Mouse (Mus musculus) midbrain, embryonic 10.5 days (tissue): Measurements from ENCODE around the gene Gstz1. TPM values are rescaled to one million over a fixed set of nuclear protein-coding genes. Genes with fewer than 3 reads are reported as not detected.

Experiments used
- DNase-seq: peaks from one replicate; pipeline ENCODE4 v3.0.0-alpha.2; 2017; ENCODE audit warnings: low spot score
- H3K27ac ChIP-seq: fragments of 300-500 bp; sonication (generic); replicated peaks from 2 replicates; pipeline ENCODE4 v1.5.1; 2016; ENCODE audit warnings: mild to moderate bottlenecking
- H3K27me3 ChIP-seq: fragments of 300-500 bp; sonication (generic); 2 replicates; pipeline ENCODE4 v1.6.1; 2016; ENCODE audit warnings: low read depth, mild to moderate bottlenecking; ENCODE audit not compliant: poor library complexity, severe bottlenecking
- H3K36me3 ChIP-seq: fragments of 300-500 bp; sonication (generic); 2 replicates; pipeline ENCODE4 v1.6.1; 2016; ENCODE audit warnings: mild to moderate bottlenecking, moderate library complexity
- H3K4me1 ChIP-seq: fragments of 300-500 bp; sonication (generic); 2 replicates; pipeline ENCODE4 v1.6.1; 2016
- H3K4me3 ChIP-seq: fragments of 300-500 bp; sonication (generic); 2 replicates; pipeline ENCODE4 v1.5.1; 2016; ENCODE audit warnings: mild to moderate bottlenecking, moderate library complexity
- H3K9me3 ChIP-seq: fragments of 300-500 bp; sonication (generic); replicated peaks from 2 replicates; pipeline ENCODE4 v1.6.1; 2016; ENCODE audit warnings: mild to moderate bottlenecking
- WGBS: fragments of 180-500 bp; shearing (Covaris S2); methylation state at CpG from one replicate; pipeline ENCODE4 v1.1.7; 2016; 5-methylcytosine and 5-hydroxymethylcytosine counted together
- polyA plus RNA-seq: library from polyadenylated mRNA; unstranded; fragments of >200 nt; fragmentation: Nextera tagmentation; extraction: Ambion mirVana; gene quantifications from 2 replicates; pipeline ENCODE4 v1.2.1, GENCODE M21; 2016

Gene Gstz1
- 33.0 and 34.3 TPM in 2 replicates for polyA plus RNA-seq

DNA sequence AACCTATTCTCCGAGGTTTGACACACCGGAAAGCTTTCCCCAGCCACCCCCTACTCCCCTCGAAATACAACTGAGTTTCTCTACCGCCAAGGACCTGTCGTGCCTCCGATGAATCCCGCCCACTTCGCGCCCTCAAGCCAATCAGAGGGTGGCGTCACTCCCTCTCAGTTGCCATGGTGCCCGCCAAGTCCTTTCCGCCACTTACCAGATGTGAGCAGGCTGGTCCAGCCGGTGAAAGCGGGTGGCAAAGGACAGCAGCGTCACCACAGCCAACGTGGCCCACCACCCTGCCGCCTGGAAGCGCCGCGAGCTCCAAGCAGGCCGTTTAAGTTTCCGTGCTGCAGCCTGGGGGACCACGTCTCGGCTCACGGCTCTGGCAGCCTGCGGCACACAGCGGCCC is at the start of gene Gstz1:
TSS of gene Gstz1 (plus strand) at position 200 of the 400 bp plus-strand sequence.
- Histone ChIP-seq H3K9me3 (peaks cover 8% of the 10 kb centered on the region), H3K4me3 (peak within 1 kb of the TSS; percentile 90), H3K27ac (peak within 1 kb of the TSS; percentile 98), H3K27me3 (no peaks in the 10 kb centered on the region), H3K4me1 (peaks cover 21% of the 10 kb centered on the region), H3K36me3 (peaks cover 18% of the 10 kb centered on the region)
- DNase-seq: peak; percentile 92
- 0% methylated on average over 27 of the region's 27 CpGs for WGBS

DNA sequence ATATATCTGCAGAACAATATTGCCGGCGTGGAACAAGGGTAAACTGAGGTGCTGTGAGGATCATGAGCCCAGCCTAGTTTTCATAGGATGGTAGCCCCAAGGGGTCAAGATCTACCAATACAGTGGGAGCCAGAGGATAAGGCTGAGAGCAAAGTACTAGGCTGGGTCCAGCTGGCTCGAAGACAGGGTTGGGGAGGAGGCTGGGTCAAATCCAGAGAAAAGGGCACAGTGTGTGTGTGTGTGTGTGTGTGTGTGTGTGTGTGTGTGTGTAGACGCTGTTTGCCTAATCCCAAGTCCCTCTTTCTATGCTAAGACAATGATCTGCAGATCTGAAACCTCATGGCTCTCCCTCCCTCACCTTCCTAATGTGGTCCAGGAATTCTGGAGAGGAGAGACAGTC is 46.6 kb upstream of the Gstz1 start:
- no peak overlapping the region for H3K27ac ChIP-seq
- WGBS: 74% methylated on average over 4 of the region's 4 CpGs
- peaks cover 45% of the 10 kb centered on the region for H3K27me3 ChIP-seq

DNA sequence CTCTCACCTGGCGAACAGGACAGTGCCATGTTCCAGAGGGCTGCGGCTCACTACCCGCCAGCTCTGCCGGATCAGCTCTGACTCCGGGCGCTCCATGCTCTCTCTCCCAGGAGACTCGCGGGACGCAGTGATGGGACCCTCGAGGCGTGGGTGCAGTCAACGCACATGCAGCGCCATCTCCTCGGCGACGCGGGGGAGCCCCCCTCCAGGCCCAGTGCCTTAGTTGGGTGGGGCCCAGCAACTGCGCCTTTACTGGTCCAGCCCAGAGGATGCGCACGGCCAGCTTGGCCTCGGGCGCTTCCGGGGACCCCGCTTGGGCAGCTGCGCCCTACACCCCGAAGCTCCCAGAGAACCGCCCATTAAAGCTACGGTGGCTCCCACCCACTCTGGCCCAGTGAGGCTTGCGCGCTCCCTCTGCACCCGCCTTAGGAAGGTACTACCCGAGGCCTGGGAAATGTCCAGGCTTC is 44.8 kb upstream of the Gstz1 start, which contains the start of gene Ngb:
TSS of gene Ngb (minus strand) at position 375 of the 467 bp plus-strand sequence.
- Histone ChIP-seq H3K9me3 (no peaks in the 10 kb centered on the region), H3K27me3 (peaks cover 45% of the 10 kb centered on the region), H3K4me1 (peaks cover 13% of the 10 kb centered on the region), H3K4me3 (peak within 1 kb of the TSS; percentile 49), H3K27ac (no peak within 1 kb of the TSS; the same call in 1 of the 2 replicates), H3K36me3 (no peaks in the 10 kb centered on the region)
- WGBS: 4% methylated on average over 32 of the region's 32 CpGs
- peak; percentile 15 for DNase-seq

More for the DNA sequence above, 46.6 kb upstream of the Gstz1 start:
- peaks cover 13% of the 10 kb centered on the region for H3K4me1 ChIP-seq
- DNase-seq: no peak
- H3K9me3 ChIP-seq: no peaks in the 10 kb centered on the region
- H3K36me3 ChIP-seq: no peaks in the 10 kb centered on the region
- H3K4me3 ChIP-seq: no peak overlapping the region

DNA sequence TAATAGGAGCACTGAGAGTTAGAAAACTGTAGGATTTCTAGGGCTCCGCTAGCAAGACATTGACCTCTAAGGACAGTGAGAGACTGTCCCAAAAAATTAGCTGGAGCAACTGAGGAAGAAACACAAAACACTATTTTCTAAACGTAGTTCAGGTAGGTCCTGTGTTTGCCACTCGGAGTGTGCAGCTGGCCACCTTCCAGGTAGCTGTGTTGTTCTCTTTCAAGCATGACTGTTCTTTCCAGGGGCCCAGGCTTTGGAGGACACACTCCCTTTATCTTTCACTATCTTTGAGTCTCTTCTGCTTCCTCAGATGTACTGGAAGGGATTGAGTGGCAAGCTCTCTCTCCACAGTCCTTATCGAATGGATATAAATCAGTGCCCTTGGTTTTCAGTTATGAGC is 43.5 kb upstream of the Gstz1 start:
- DNase-seq: no peak
- peaks cover 45% of the 10 kb centered on the region for H3K27me3 ChIP-seq
- H3K9me3 ChIP-seq: no peaks in the 10 kb centered on the region
- H3K27ac ChIP-seq: no peak overlapping the region
- 94% methylated on average over 4 of the region's 4 CpGs for WGBS
- peaks cover 13% of the 10 kb centered on the region for H3K4me1 ChIP-seq
- no peak overlapping the region for H3K4me3 ChIP-seq
- peaks cover 4% of the 10 kb centered on the region for H3K36me3 ChIP-seq

- no peak overlapping the region for H3K27ac ChIP-seq
These were observed 42.2 kb upstream of the Gstz1 start for GRCm38 (mm10) chr12:87104796-87105195.

DNA sequence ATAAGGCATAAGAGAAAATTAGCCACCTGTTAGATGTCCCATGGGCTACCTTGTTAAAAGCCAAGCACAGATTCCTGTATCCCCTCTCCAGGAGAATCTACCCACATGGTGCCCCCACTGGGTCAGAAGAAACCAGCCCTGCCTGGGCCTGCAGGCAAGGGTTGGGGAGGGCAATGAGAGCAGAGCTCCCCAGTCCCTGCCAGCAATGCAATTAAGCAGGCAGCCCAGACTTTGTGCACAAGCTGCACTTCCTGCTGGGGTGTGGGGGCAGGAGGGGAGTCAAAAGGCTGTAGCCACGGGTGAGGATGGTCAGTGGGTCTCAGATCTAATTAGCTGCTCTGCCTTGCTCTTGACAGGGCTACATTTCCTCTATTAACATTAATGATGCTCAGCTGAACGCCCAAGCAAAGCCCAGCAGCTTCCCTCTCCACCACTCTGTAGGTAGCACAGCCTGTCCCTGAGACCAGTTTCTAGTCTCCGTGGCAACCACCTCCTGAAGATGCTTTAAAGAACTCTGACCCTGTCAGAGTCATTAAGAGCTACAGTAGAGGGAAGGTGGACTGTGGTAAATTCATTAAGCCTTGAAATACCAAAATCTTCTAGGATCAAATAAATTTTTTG is 39.5 kb upstream of the Gstz1 start:
- H3K27me3 ChIP-seq: peaks cover 16% of the 10 kb centered on the region
- no peaks in the 10 kb centered on the region for H3K9me3 ChIP-seq
- peaks cover 1% of the 10 kb centered on the region for H3K4me1 ChIP-seq
- no peak overlapping the region for H3K27ac ChIP-seq
- no peak for DNase-seq
- WGBS: 45% methylated on average over 3 of the region's 3 CpGs
- H3K4me3 ChIP-seq: no peak overlapping the region
- H3K36me3 ChIP-seq: peaks cover 41% of the 10 kb centered on the region

More at GRCm38 (mm10) chr12:87104796-87105195, 42.2 kb upstream of the Gstz1 start:
- Histone ChIP-seq H3K9me3 (no peaks in the 10 kb centered on the region), H3K4me3 (no peak overlapping the region), H3K4me1 (peaks cover 13% of the 10 kb centered on the region), H3K36me3 (peaks cover 18% of the 10 kb centered on the region), H3K27me3 (peaks cover 43% of the 10 kb centered on the region)
- WGBS: 91% methylated on average over 4 of the region's 4 CpGs
- DNase-seq: no peak

- DNase-seq: no peak
- no peaks in the 10 kb centered on the region for H3K27me3 ChIP-seq
- no peaks in the 10 kb centered on the region for H3K4me1 ChIP-seq
- H3K4me3 ChIP-seq: no peak overlapping the region
- no peaks in the 10 kb centered on the region for H3K9me3 ChIP-seq
- no peak overlapping the region for H3K27ac ChIP-seq
- peaks cover 60% of the 10 kb centered on the region for H3K36me3 ChIP-seq
- 94% methylated on average over 4 of the region's 4 CpGs for WGBS
These were observed 24.9 kb upstream of the Gstz1 start for GRCm38 (mm10) chr12:87121918-87122589.

- H3K27me3 ChIP-seq: no peaks in the 10 kb centered on the region
- DNase-seq: no peak
- WGBS: 60% methylated on average over 4 of the region's 4 CpGs
- no peak overlapping the region for H3K27ac ChIP-seq
- H3K36me3 ChIP-seq: peaks cover 71% of the 10 kb centered on the region
- H3K4me1 ChIP-seq: no peaks in the 10 kb centered on the region
- no peak overlapping the region for H3K4me3 ChIP-seq
- no peaks in the 10 kb centered on the region for H3K9me3 ChIP-seq
These were observed 19.7 kb upstream of the Gstz1 start for GRCm38 (mm10) chr12:87127256-87127655.

DNA sequence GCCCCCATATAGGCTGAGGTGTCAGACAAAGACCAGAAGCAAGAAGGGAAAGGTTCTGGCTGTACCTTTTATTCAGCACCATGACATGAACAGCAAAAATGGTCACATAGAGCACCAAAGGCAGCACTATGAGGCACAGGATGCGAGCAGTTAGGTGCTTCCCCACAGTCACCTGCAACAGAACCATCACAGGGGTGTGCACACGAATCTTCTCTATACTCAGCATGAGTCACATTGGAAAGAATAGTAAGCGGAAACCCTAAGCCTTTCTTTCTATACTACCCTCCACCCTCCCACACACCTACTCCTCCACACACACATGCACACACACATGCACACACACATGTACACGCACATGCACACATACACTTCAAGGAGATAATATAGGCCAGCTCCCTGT is 16.7 kb upstream of the Gstz1 start:
- no peak overlapping the region for H3K27ac ChIP-seq
- DNase-seq: no peak
- H3K9me3 ChIP-seq: no peaks in the 10 kb centered on the region
- 90% methylated on average over 4 of the region's 4 CpGs for WGBS
- no peak overlapping the region for H3K4me3 ChIP-seq
- peaks cover 68% of the 10 kb centered on the region for H3K36me3 ChIP-seq
- H3K4me1 ChIP-seq: no peaks in the 10 kb centered on the region
- H3K27me3 ChIP-seq: no peaks in the 10 kb centered on the region

- no peaks in the 10 kb centered on the region for H3K27me3 ChIP-seq
- peaks cover 73% of the 10 kb centered on the region for H3K36me3 ChIP-seq
- no peaks in the 10 kb centered on the region for H3K9me3 ChIP-seq
- no peak for DNase-seq
- H3K4me3 ChIP-seq: no peak overlapping the region
- H3K27ac ChIP-seq: no peak overlapping the region
- 91% methylated on average over 2 of the region's 2 CpGs for WGBS
- no peaks in the 10 kb centered on the region for H3K4me1 ChIP-seq
These were observed 15.8 kb upstream of the Gstz1 start for GRCm38 (mm10) chr12:87131181-87131580.

- Histone ChIP-seq H3K4me3 (no peak overlapping the region), H3K36me3 (peaks cover 73% of the 10 kb centered on the region), H3K27me3 (no peaks in the 10 kb centered on the region), H3K9me3 (no peaks in the 10 kb centered on the region), H3K4me1 (no peaks in the 10 kb centered on the region), H3K27ac (no peak overlapping the region)
- WGBS: 69% methylated on average over 3 of the region's 3 CpGs
- no peak for DNase-seq
These were observed 15.3 kb upstream of the Gstz1 start for GRCm38 (mm10) chr12:87131619-87132018.

GRCm38 (mm10) chr12:87132210-87132609 is 14.8 kb upstream of the Gstz1 start:
- 91% methylated on average over 6 of the region's 6 CpGs for whole genome bisulfite sequencing
- no peaks in the 10 kb centered on the region for H3K9me3 ChIP-seq

DNA sequence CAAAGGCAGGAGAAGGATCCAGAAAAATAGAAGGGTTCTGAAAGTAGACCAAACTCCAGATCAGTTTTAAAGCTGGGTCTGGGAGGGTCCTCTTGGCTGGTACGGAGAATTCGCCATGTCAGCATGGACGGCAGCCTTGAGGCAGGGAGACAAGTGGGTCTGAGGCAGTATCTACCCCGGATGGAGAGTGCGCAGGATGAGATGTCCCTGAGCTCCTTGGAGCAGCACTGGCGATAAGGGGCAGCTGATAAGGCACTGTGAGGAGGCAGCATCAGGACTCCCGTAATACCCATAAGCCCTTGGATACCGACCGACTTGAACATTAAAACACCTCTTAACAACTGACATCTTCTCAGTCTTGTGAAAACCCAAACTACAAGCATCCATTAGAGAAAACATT is 14.2 kb upstream of the Gstz1 start:
- no peak for DNase-seq
- H3K9me3 ChIP-seq: no peaks in the 10 kb centered on the region
- H3K27me3 ChIP-seq: no peaks in the 10 kb centered on the region
- no peak overlapping the region for H3K4me3 ChIP-seq
- 93% methylated on average over 9 of the region's 9 CpGs for WGBS
- H3K27ac ChIP-seq: no peak overlapping the region
- peaks cover 70% of the 10 kb centered on the region for H3K36me3 ChIP-seq
- H3K4me1 ChIP-seq: peaks cover 5% of the 10 kb centered on the region

More at GRCm38 (mm10) chr12:87132210-87132609, 14.8 kb upstream of the Gstz1 start:
- DNase-seq: no peak
- no peak overlapping the region for H3K4me3 ChIP-seq
- H3K36me3 ChIP-seq: peaks cover 69% of the 10 kb centered on the region
- H3K4me1 ChIP-seq: no peaks in the 10 kb centered on the region
- no peak overlapping the region for H3K27ac ChIP-seq
- H3K27me3 ChIP-seq: no peaks in the 10 kb centered on the region
